Mouse (Mus musculus) neural tube, embryonic 15.5 days (tissue): ENCODE results near the gene Upk2. TPM values are rescaled to one million over a fixed set of nuclear protein-coding genes. Genes with fewer than 3 reads are reported as not detected.

Experiments
- ATAC-seq: fragments of 200-750 bp; cut with Nextera tagmentation; 2 replicates; pipeline ENCODE4 v1.8.0; 2017; ENCODE audit warnings: mild to moderate bottlenecking, moderate TSS enrichment, moderate library complexity; ENCODE audit not compliant: low FRiP score
- H3K27ac ChIP-seq: fragments of 300-500 bp; sonication (generic); replicated peaks from 2 replicates; pipeline ENCODE4 v1.5.1; 2015; ENCODE audit warnings: mild to moderate bottlenecking, inconsistent platforms
- H3K27me3 ChIP-seq: fragments of 300-500 bp; sonication (generic); replicated peaks from 2 replicates; pipeline ENCODE4 v1.6.1; 2015; ENCODE audit warnings: inconsistent platforms
- H3K36me3 ChIP-seq: fragments of 300-500 bp; sonication (generic); 2 replicates; pipeline ENCODE4 v1.6.1; 2015; ENCODE audit warnings: inconsistent platforms
- H3K4me1 ChIP-seq: fragments of 300-500 bp; sonication (generic); 2 replicates; pipeline ENCODE4 v1.6.1; 2015; ENCODE audit warnings: inconsistent platforms
- H3K4me2 ChIP-seq: fragments of 300-500 bp; sonication (generic); 2 replicates; pipeline ENCODE4 v1.6.1; 2015; ENCODE audit warnings: inconsistent platforms, mild to moderate bottlenecking, moderate library complexity
- H3K4me3 ChIP-seq: fragments of 300-500 bp; sonication (generic); replicated peaks from 2 replicates; pipeline ENCODE4 v1.5.1; 2015; ENCODE audit warnings: mild to moderate bottlenecking, inconsistent platforms
- H3K9ac ChIP-seq: fragments of 300-500 bp; sonication (generic); replicated peaks from 2 replicates; pipeline ENCODE4 v1.6.1; 2015; ENCODE audit warnings: mild to moderate bottlenecking, inconsistent platforms
- H3K9me3 ChIP-seq: fragments of 300-500 bp; sonication (generic); replicated peaks from 2 replicates; pipeline ENCODE4 v1.6.1; 2016; ENCODE audit warnings: inconsistent platforms
- WGBS: fragments of 180-500 bp; shearing (Covaris S2); methylation state at CpG from one replicate; pipeline ENCODE4 v1.1.7; 2015; ENCODE audit warnings: mixed read lengths; 5-methylcytosine and 5-hydroxymethylcytosine counted together
- polyA plus RNA-seq: library from polyadenylated mRNA; unstranded; fragments of >200 nt; fragmentation: Nextera tagmentation; extraction: Ambion mirVana; gene quantifications from 2 replicates; pipeline ENCODE4 v1.2.1, GENCODE M21; 2015

Upk2 gene
- polyA plus RNA-seq, 1 experiment from 2014 or later, result not detected

GRCm38 (mm10) chr9:44486335-44486734, 31.6 kb upstream of the Upk2 start:
- peak overlapping the region; percentile 78 for H3K27ac ChIP-seq

GRCm38 (mm10) chr9:44485516-44486161, 30.9 kb upstream of the Upk2 start:
- Histone ChIP-seq H3K9me3 (no peaks in the 10 kb centered on the region), H3K27me3 (no peaks in the 10 kb centered on the region), H3K4me2 (peak overlapping the region; percentile 98), H3K4me1 (peaks cover 82% of the 10 kb centered on the region), H3K9ac (peak overlapping the region; percentile 83; the same call in 1 of the 2 replicates), H3K4me3 (peak overlapping the region; percentile 72), H3K36me3 (no peaks in the 10 kb centered on the region), H3K27ac (peak overlapping the region; percentile 28; the same call in 1 of the 2 replicates)
- WGBS, result 26% methylated on average over 14 of the region's 14 CpGs
- no peak for ATAC-seq

More at GRCm38 (mm10) chr9:44486335-44486734, 31.6 kb upstream of the Upk2 start:
- Histone ChIP-seq H3K4me2 (peak overlapping the region; percentile 98), H3K9ac (peak overlapping the region; percentile 26; the same call in 1 of the 2 replicates), H3K36me3 (no peaks in the 10 kb centered on the region), H3K27me3 (no peaks in the 10 kb centered on the region), H3K4me3 (peak overlapping the region; percentile 72), H3K9me3 (no peaks in the 10 kb centered on the region), H3K4me1 (peaks cover 89% of the 10 kb centered on the region)
- WGBS, result 10% methylated on average over 3 of the region's 3 CpGs
- ATAC-seq, result no peak

- 50% methylated on average over 6 of the region's 6 CpGs for WGBS
- Histone ChIP-seq H3K36me3 (no peaks in the 10 kb centered on the region), H3K4me3 (peak overlapping the region; percentile 72), H3K9ac (peak overlapping the region; percentile 83), H3K4me1 (peaks cover 82% of the 10 kb centered on the region), H3K4me2 (peak overlapping the region; percentile 98), H3K27ac (peak overlapping the region; percentile 23; the same call in 1 of the 2 replicates), H3K27me3 (no peaks in the 10 kb centered on the region), H3K9me3 (no peaks in the 10 kb centered on the region)
- no peak for ATAC-seq
These were observed 30.3 kb upstream of the Upk2 start for GRCm38 (mm10) chr9:44485105-44485515.

GRCm38 (mm10) chr9:44484311-44485104, 29.7 kb upstream of the Upk2 start:
- peaks cover 80% of the 10 kb centered on the region for H3K4me1 ChIP-seq
- no peaks in the 10 kb centered on the region for H3K9me3 ChIP-seq
- H3K27ac ChIP-seq, result peak overlapping the region; percentile 23
- peak overlapping the region; percentile 83 for H3K9ac ChIP-seq
- 35% methylated on average over 7 of the region's 7 CpGs for WGBS
- ATAC-seq, result no peak
- H3K4me2 ChIP-seq, result peak overlapping the region; percentile 98
- peak overlapping the region; percentile 72 for H3K4me3 ChIP-seq
- no peaks in the 10 kb centered on the region for H3K36me3 ChIP-seq
- no peaks in the 10 kb centered on the region for H3K27me3 ChIP-seq

GRCm38 (mm10) chr9:44483510-44484044, 28.8 kb upstream of the Upk2 start:
- H3K9ac ChIP-seq, result peak overlapping the region; percentile 83
- 1% methylated on average over 12 of the region's 12 CpGs for WGBS
- no peaks in the 10 kb centered on the region for H3K9me3 ChIP-seq
- H3K27ac ChIP-seq, result peak overlapping the region; percentile 97
- peak overlapping the region; percentile 72 for H3K4me3 ChIP-seq
- H3K27me3 ChIP-seq, result no peaks in the 10 kb centered on the region
- H3K36me3 ChIP-seq, result no peaks in the 10 kb centered on the region
- ATAC-seq, result peak; percentile 9; the same call in 1 of the 2 replicates
- peaks cover 71% of the 10 kb centered on the region for H3K4me1 ChIP-seq
- H3K4me2 ChIP-seq, result peak overlapping the region; percentile 98

GRCm38 (mm10) chr9:44483041-44483509, 28.3 kb upstream of the Upk2 start:
- H3K36me3 ChIP-seq, result no peaks in the 10 kb centered on the region
- peak overlapping the region; percentile 83 for H3K9ac ChIP-seq
- H3K4me1 ChIP-seq, result peaks cover 68% of the 10 kb centered on the region
- under 1% methylated on average over 38 of the region's 39 CpGs for WGBS
- peak overlapping the region; percentile 97 for H3K27ac ChIP-seq
- no peaks in the 10 kb centered on the region for H3K9me3 ChIP-seq
- peak overlapping the region; percentile 72 for H3K4me3 ChIP-seq
- peak overlapping the region; percentile 98 for H3K4me2 ChIP-seq
- ATAC-seq, result no peak
- no peaks in the 10 kb centered on the region for H3K27me3 ChIP-seq

- Histone ChIP-seq H3K4me3 (peak within 1 kb of the TSS; percentile 72), H3K9ac (peak within 1 kb of the TSS; percentile 83), H3K4me1 (peaks cover 68% of the 10 kb centered on the region), H3K27me3 (no peaks in the 10 kb centered on the region), H3K36me3 (no peaks in the 10 kb centered on the region), H3K9me3 (no peaks in the 10 kb centered on the region), H3K27ac (peak within 1 kb of the TSS; percentile 97), H3K4me2 (peak within 1 kb of the TSS; percentile 98)
- ATAC-seq, result peak; percentile 46
- WGBS, result 0% methylated on average over 31 of the region's 31 CpGs
These were observed 27.8 kb upstream of the Upk2 start, which contains the start of gene Bcl9l for GRCm38 (mm10) chr9:44482552-44482951. TSS of gene Bcl9l (plus strand) at chr9:44482825.

GRCm38 (mm10) chr9:44482112-44482511, 27.3 kb upstream of the Upk2 start:
- peak overlapping the region; percentile 98 for H3K4me2 ChIP-seq
- no peaks in the 10 kb centered on the region for H3K36me3 ChIP-seq
- H3K4me3 ChIP-seq, result peak overlapping the region; percentile 72
- H3K27me3 ChIP-seq, result no peaks in the 10 kb centered on the region
- 9% methylated on average over 3 of the region's 3 CpGs for WGBS
- no peaks in the 10 kb centered on the region for H3K9me3 ChIP-seq
- peak overlapping the region; percentile 83 for H3K9ac ChIP-seq
- H3K27ac ChIP-seq, result peak overlapping the region; percentile 97
- ATAC-seq, result no peak
- peaks cover 68% of the 10 kb centered on the region for H3K4me1 ChIP-seq

GRCm38 (mm10) chr9:44479628-44480428, 25.1 kb upstream of the Upk2 start:
- peak overlapping the region; percentile 98 for H3K27ac ChIP-seq
- peaks cover 46% of the 10 kb centered on the region for H3K4me1 ChIP-seq
- peak; percentile 71 for ATAC-seq
- under 1% methylated on average over 26 of the region's 26 CpGs for WGBS
- H3K27me3 ChIP-seq, result no peaks in the 10 kb centered on the region
- peak overlapping the region; percentile 85 for H3K4me3 ChIP-seq
- H3K9me3 ChIP-seq, result no peaks in the 10 kb centered on the region
- H3K4me2 ChIP-seq, result peak overlapping the region; percentile 95
- H3K9ac ChIP-seq, result peak overlapping the region; percentile 89
- H3K36me3 ChIP-seq, result no peaks in the 10 kb centered on the region

- Histone ChIP-seq H3K9ac (peak overlapping the region; percentile 89), H3K27me3 (no peaks in the 10 kb centered on the region), H3K27ac (peak overlapping the region; percentile 98), H3K9me3 (no peaks in the 10 kb centered on the region), H3K4me1 (peaks cover 39% of the 10 kb centered on the region), H3K36me3 (no peaks in the 10 kb centered on the region), H3K4me2 (peak overlapping the region; percentile 95), H3K4me3 (peak overlapping the region; percentile 85)
- WGBS, result under 1% methylated on average over 29 of the region's 29 CpGs
- peak; percentile 64 for ATAC-seq
These were observed 24.3 kb upstream of the Upk2 start for GRCm38 (mm10) chr9:44478959-44479605.
